Mouse (Mus musculus) kidney, postnatal 25 days (tissue): ENCODE measurements at regions not wholly inside any gene's neighbourhood (a gene's known extent, or its start where the extent isn't known, plus 50 kb on each side); places are given as distances from the start of the nearest gene placed in this dataset.

Experiments
- DNase-seq, 2 experiments: peaks; one replicate each; pipeline ENCODE4 v3.0.0; 2021; ENCODE audit warnings: mixed read lengths in 2 of 2

DNA sequence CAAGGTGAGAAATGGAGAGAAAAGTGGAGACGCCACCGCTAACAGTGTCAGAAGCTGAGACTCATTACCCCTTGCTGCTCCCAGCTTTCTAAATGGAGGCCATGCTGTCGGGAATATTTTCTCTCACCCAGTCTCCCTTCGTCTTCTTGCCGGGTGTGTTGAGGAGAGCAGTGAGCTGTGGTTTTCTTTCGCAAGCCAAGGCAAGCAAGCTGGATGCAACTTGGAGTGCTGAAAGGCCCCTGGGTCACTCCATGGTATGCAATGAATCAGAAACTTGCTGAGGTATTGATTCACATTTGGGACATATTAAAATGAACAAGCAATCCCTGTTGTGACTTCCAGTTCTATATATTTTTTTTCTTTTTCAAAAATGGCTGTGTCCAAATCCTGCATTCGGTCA, 308.8 kb upstream of the Sox9 start:
- DNase-seq: no peak

DNA sequence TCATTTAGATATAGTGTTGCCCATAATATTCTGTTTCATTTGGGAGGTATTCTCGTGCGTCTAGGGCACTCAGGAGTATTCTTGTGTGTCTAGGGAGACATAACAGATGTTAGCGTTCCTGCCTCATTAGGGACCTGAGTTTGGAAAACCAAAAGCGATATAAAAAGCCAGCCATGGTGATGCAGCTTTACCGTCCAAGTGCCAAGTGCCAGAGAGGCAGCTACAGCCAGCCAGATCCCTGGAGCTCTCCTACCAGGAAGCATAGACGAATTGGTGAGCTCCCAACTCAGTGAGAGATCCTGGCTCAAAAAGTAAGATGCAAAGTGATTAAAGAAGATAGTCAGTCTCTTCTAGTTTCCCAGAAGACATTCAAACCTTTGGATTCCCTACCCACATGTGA, 308.3 kb upstream of the Sox9 start:
- DNase-seq: no peak

DNA sequence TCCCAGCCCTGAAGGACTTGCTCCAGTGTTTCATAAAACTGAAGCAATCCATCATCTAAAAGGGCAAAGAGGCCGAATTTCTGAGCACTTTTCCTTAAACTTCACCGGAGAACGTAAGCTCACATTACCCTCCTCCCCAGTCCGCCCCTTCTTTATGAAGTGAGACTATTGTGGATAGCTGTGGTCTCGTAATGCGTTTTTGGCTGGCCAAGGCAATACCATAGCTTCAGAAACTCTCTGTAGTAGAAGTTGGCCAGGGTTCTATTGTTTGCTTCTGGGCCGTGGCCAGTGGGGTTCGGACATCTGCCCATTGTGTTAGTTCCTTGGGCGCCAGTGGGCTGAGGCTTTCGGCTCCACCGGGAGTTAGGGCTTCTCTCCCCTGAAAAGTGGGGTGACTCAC, 301.7 kb upstream of the Sox9 start:
- DNase-seq: no peak

DNA sequence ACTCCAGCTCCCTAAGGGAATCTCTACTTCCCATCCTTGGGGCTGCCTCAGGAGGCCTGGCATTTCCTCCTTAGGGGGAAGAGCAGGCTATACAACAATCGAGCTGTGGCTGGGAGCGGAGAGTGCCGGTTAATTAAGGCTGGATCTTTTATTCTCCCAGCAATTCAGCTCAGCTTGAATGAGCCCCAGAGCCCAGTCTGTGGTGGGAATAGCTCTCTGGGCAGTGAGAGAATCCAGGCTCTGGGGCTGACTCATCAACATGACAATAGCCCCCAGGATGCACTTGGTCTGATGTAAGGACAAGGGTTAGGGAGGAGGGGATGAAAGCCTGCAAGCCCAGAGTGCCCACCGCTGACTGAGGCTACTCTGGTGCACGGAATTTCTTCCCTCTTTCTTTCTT, 280.2 kb upstream of the Sox9 start:
- no peak for DNase-seq

DNA sequence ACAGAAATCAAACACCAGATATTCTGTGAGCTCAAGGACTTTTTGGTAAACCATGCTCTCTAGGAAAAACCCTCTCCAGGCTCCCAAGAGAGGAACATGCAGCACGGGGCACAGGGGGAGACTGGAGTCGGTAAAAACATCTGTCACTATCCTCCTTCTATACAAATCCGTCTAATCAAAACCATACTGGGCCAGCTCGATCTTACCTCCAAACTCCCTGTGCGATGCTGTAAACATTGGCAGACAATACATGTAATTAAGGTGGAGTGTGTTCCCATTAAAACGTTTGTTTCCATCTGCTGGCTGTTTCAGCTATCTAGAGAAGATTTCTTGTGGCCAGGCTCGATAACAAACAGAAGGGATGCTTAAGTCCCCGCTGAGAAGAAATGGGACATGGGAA, 262.9 kb upstream of the Sox9 start:
- no peak for DNase-seq

DNA sequence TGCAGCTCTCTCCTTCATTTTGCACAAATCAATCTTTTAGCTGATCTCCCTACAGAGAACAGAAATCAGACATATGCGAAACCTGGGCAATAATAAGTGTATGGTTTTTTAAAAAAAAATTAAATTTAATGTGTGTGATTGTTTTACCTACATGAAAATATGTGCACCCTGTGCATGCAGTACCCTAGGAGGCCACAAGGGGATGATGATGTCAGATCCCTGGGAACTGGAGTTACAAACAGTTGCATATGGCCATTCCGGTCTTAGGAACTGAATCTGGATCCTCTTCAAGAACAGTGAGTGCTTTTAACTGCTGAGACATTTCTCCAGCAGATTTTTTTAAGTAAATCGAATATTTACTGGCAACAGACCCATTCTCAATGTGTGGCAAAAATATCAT, 257.0 kb upstream of the Sox9 start:
- DNase-seq: no peak

DNA sequence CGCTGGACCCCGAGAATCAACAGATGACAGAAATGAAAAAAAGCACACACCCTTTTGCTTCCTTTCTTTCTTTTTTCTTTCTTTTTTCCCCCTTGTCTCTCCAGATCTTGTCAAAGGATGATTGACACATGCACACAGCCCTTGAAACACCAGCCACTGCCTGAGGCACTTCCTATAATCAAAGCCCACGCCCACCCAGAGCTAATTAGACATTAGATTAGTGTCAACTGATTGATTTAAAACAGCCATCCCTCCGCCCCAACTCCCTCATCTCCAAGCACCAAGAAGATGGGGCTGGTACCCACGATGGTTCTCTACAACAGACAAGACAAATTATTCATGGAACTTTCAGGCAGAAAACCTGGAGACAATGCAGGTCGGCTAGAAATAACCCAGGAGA, 239.5 kb upstream of the Sox9 start:
- DNase-seq: no peak

DNA sequence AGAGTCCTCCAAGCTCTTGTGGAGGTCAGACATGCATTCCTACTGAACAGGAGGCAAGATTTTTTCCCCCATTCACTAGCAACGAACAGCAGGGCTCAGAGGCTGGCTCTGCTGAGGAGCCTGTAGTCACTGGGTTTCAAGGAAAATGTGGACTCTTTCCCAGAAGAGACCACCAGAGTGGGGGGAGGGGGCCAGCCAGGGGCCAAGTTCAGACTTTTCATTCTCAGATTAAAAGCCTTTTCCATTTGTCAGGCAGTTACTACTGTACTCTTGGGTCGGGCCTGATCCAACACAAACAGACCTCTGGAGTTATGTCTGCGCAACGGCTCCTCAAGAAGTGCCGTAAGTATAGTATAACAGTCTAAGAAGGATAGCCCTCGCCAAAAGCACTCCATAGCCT, 238.6 kb upstream of the Sox9 start:
- no peak for DNase-seq

DNA sequence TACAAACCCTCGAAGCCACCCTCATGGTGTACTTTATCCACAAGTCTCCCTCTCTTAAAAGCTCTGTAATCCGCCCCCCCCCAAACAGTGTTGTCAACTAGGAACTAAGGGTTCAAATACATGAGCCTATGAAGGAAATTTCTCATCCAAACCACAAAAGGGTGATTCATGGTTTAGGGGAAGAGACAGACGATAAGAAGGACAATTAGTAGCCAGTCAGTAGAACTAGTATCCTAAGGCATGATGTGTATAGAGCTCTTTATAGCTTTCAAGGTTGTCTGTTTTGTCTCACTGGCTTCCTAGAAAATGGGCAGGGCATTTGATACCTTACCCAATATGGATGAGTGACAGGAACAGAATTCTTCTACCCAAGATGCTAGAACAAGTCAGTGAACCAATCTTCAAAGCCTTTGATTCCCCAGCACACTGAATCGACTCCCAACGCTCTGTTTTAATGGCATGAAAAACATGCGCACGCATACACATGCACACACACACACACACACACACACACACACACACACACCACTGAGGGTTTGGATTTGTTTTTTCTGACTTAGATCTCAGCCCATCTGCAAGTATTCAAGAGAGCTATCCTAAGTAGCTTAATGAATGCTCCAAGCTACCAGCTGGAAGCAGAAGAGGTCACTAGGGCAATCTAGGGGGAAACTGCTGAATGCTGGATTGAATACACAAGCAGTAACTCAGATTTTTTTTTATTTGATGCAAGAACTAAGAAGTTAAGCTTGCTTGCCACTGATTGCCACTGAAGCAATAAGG, 236.6 kb upstream of the Sox9 start:
- no peak for DNase-seq

DNA sequence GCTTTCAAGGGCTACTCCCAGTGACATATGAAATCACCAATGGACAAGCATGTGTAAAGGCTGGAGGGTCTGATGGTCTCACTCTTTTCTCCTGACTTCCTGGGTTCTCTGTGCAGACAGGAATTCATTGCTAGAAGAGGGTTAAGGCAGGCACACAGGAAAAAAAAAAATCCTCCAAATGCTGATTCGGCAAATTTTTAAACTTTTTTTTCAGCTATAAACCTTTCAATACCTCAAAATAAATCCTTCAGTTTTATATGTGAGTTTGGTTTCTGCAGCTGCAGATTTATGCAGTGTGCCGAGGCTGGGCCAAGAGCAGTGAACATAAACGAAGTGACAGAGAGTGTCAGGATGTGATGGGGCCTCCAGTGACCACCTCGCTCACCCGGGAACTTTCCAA, 235.9 kb upstream of the Sox9 start:
- no peak for DNase-seq

DNA sequence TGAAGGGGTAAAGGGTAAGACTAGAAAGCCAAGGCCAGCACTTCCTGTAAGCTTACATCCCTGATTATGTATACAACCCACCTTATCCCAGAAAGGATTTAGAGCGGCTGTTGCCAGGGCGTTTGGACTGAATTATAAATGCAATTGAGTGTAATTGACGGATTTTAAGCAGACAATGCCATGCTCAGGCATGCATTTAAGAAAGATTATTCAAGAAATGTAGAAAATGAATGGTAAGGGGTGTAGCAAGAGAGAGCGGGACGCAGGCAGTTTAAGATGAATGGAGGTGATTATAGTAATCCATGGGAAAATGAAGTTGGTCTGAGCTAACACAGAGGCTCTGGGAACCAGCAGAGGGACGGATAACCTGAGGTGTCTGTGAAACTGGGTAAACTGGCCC, 229.2 kb upstream of the Sox9 start:
- DNase-seq: no peak

DNA sequence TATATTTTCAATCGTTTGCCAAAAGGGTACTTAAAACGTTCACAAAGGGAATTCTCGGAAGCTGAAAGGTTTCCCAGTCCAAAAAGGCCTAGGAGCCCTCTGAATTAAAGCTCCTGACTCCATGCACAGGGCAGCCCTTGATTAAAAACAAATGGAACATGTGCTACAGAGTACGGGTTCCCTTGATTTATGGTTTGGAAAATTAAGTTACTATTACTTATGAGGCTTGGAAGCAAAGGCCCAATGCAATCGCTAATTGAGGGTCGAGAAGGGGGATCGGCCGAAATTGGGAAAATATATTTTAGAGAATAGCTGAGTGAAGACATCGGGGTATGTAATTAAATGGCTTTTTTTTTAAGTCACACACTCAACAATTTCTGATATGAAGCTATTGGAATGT, 219.0 kb upstream of the Sox9 start:
- DNase-seq: no peak

DNA sequence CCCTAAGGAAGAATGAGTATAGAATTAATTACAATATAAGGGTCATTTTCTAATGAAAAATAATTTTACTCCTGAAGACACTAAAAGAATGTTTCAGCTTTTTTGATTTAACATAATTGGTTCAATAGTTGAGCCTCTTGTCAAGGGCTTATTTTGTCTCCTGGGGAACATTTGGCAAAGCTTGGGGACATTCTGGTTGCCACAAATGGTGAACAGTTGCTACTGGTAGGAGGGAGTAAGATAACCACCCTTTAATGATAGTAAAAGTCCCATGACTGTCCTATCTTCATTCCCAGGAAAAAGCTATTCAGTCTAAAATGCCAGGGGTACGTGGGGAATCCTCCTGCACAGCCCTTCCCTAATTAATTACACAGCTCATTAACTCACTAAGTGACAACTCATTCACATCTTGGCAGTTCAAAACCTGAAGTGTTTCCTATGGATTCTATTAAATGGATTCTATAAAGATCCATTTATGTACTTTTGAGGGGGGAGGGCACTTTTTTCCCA, 217.3 kb upstream of the Sox9 start:
- DNase-seq: no peak

DNA sequence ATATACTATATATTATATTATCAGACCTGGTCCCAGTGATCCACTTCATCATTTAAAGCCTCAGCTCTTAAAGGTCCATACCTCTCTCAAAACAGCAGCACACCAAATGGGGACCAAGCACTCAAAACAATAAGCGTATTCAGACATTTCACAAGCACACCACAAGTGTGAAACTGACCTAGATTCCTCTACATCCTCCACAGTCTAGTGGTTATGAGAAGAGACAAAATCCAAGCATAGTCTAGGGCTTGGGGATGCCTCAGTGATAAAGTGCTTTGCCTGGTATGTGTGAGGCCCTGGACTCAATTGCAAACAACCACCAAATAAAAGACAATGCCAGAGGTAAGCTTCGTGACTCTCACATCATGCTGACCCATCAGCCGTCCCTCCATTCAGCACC, 216.0 kb upstream of the Sox9 start:
- DNase-seq: no peak

DNA sequence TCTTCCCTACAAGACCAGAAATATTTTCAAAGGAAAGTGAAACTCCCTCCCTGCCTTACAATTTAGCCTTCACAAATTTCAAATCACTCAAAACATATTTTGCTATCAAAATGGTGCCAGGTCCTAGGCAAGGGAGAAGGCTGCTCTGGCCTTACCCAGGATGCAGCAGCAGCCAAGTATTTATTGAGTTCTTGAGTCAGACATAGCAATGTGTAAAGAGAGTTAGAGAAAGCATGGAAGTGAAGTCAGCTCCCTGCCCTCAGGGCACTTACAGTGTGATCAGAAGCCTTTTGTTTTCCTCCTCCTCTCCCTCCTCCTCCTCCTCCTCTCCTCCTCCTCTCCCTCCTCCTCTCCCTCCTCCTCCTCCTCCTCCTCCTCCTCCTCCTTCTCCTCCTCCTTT, 194.6 kb upstream of the Sox9 start:
- no peak for DNase-seq

DNA sequence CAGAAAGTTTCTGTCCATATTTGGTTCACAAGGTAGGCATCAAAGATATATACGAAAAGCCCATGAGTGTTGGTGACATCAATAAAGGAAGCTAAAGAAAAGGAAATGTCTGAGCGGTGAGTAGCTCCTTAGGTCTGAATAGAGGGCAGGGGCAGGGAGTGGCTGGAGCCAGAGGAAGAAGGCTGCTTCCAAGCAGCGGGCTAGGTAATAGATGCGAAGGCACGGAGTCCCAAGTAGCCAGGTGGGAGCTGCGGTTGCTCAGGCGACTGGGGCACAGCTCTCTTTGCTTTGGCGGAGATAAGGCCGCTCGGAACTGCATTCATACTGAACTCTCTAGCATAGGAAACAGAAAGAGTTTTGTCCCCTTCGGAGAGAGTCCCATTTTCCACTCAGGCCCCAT, 193.9 kb upstream of the Sox9 start:
- no peak for DNase-seq

DNA sequence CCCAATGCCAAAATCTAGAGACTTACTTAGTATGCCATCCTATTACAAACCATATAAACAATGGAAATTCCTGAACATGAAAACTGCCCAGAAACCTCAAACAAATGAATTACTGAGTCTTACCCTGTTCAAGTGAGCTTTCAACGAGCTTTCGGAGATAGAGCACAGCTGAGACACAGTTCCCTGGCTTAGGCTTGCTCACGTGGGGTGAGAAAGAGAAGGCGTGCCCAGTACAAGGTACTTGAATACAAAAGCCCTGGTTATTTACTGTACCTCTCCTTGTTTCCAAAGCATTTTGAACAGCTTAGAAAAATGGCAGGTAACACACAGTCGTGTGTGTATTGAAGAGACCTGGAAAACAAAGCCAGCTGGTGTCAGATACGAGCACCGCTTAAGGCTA, 191.8 kb upstream of the Sox9 start:
- no peak for DNase-seq

DNA sequence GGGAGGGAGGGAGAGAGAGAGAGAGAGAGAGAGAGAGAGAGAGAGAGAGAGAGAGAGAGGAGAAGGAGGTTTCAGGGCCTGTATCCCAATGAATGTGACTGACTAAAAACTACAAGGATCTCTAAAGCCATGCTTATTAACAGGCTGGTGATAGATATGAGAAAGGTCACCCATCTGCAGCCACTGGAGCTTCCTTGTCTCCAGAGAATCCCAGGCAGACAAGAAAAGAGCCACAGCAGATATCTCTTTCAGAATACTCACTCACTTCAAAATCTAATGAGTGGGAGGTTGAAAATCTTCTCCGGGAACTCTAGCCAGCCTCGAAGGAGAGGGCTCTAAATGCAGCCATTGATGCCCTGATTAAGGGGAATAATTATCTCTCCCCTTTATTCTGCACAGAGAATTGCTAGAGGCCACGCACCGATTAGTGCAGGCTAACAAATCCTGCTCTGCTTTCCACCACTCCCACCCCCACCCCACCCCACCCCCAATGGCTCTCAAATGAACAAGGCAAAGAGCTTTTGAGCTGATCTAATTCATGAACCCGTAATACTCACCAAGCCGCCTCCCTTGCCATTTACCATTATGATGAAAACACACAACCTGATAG, 189.5 kb upstream of the Sox9 start:
- DNase-seq: no peak

DNA sequence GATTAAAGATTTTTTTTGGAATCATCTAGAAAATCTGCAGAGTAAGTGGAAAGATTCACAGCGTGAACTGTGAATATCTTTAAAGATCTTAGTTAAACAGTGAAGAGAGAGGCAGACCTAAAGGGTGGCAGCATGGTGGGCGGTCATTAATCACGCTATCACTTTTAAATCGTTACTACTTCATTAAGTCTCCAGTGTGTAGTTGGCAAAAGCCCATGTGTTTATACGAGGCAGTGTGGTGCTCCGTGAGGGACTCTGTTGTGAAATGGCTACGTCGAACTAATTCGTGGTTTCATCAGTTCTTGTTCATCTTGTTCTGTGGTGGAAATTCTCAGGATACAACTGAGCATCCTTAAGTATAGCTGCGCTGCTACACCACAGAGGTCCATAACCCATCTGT, 188.2 kb upstream of the Sox9 start:
- no peak for DNase-seq

DNA sequence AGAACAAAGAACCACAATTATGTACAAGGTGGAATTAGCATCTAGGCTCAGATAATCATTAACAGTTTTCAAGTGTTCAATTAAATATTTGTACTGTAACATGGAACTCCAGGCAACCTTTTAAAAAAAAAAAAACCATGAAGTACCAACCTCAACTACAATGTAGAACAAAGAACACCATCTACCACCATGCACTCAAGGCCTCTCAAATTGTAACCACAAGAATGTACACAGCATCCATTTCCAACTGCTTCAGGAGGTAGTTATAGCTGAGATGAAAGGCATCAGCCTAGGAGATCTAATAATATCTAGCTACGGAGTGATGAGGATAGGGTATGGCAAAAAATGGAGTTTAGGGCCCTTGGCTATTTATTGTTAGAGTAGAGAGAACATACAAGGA, 174.7 kb upstream of the Sox9 start:
- no peak for DNase-seq

DNA sequence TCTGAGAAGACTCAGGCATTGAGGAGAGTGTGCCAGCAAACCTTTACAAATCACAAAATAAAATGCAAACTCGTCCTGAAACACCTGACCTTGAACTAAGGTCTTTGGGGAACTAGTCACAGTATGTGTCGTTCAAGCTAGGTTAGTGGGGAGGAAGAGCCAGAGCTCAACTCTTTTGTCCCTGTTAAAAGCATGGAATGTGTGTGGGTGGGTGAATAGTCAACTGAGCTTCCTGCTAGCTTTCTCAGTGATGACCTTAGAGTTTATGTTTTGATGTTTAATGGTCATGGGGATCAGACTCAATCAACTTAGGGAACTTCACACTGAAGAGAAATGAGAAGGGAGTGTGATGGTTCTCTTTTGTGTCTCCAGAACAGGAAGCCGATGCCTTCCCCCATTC, 172.7 kb upstream of the Sox9 start:
- DNase-seq: no peak

DNA sequence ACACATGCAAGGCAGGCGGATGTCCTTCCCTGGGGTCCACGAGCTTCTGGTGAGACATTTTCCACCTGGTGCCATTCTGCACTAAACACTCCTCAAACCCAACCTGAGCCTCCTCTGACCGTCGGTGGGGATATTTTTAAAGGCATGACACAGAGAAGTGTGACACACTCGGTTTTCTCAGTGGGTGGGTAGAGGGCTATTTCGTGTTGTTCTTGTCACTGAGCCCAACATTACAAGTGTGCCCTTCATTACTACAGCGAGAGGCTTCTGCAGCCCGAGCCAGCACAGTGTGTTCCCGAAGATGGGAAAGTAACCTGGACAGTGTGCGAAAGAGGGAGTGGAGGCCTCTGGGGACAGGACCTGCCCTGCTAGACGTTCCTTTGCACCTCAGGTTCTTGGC, 171.0 kb upstream of the Sox9 start:
- no peak for DNase-seq

DNA sequence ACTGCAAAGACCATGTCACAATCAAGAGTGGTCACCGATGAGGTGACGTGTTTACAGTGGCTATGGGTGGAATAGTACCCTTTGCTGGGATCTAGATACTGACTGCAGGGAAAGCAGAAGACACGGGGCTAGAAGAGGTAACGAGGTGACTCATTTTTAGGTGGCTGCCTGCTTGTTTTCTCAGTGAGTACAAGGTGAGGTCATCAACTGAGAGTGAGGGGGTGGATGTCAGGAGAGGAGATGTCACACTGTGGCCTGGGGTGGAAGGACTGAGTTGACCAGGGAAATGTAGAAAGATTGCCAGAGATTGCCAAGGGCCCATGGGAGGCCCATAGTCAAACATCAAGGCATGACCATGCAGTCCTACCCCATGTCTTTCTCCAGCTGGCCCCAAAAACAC, 166.4 kb upstream of the Sox9 start:
- DNase-seq: no peak

DNA sequence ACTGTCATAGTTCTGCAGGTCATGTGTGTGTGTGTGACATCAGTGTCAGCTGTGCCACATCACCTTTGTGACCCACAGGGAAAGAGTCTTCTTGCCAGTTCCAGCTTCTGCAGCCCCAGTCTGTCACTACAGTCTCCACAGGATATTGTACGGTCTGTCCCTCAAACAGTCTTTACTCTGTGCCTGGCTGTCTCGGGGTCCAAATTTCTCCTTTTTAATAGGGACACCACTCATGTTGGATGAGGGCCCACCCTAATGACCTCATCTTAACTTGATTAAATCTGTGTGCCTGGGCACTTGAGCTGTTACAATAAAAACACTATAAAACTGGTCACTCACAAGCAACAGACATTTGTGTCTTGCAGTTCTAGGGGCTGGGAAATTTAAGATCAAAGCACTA, 165.1 kb upstream of the Sox9 start:
- no peak for DNase-seq

DNA sequence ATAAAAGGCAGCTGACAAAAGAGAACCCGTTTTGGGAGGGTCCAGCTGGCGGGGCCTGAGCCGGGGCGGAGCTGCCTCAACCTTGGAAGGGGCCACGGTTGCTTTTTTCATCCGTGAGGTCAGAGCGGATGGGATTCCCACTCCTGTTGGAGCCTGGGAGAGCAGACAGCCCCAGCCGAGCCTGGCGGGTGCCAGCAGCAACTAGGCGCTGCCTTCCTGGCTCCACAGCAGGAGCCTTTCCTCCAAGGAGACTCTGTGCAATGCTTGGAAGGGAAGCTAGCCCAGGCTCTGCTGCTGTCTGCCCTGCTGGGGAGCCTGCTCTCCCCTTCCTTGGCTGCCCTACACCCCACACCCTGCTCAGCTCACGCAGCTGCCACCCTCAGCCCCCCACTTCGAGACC, 161.1 kb upstream of the Sox9 start:
- DNase-seq: peak in 1 of 2 experiments; percentile 43
